Comparison of ENCODE assay signal across 21 mouse cellular contexts in genomic region chr12:71892996-71893605, GRCm38 (mm10).
DNase-seq lines count a peak whose midpoint lies in the region; ATAC-seq and TF ChIP-seq lines count a peak whose summit lies in the region.
"Had no signal": no experiment of that assay in that cellular context is flagged by ENCODE, and none has a peak within 500 bp of the region (broad histone marks: within the 10 kb centered on the region; RNA-seq: fewer than 3 reads in every experiment).

No protein-coding gene starts in this region.

- 50% methylated on average over 9 of the region's 9 CpGs for WGBS in liver, embryonic 11.5 days
- WGBS in liver, embryonic 12.5 days (ENCODE audit: insufficient replicate concordance) = 44% methylated on average over 9 of the region's 9 CpGs

- H3K4me3 ChIP-seq in gastrocnemius, adult 2 months = peak overlapping the region; percentile 27; the same call in 1 of the 2 replicates
- no peak overlapping the region for H3K4me3 ChIP-seq in liver, embryonic 11.5 days (ENCODE audit: low read depth, low read length)
- H3K4me3 ChIP-seq in liver, embryonic 12.5 days = no peak overlapping the region
- H3K4me3 ChIP-seq: embryonic facial prominence, embryonic 15.5 days; kidney, embryonic 15.5 days had no signal

- H3K9ac ChIP-seq in liver, embryonic 11.5 days (ENCODE audit: low read depth, low read length) = no peak overlapping the region
- H3K9ac ChIP-seq in liver, embryonic 12.5 days = no peak overlapping the region
- H3K9ac ChIP-seq: embryonic facial prominence, embryonic 15.5 days; kidney, embryonic 15.5 days; lung, embryonic 14.5 days had no signal

- intact Hi-C loops in gastrocnemius, adult 2 months (cut with DNase I) = no loop called here
- intact Hi-C loops in gastrocnemius, postnatal 14 days (cut with DNase I; ENCODE audit: low total_unique reads) = no loop called here

- no peak overlapping the region for H3K4me2 ChIP-seq in liver, embryonic 11.5 days
- no peak overlapping the region for H3K4me2 ChIP-seq in liver, embryonic 12.5 days
- H3K4me2 ChIP-seq: embryonic facial prominence, embryonic 15.5 days; heart, embryonic 11.5 days; kidney, embryonic 15.5 days; lung, embryonic 14.5 days; midbrain, embryonic 11.5 days had no signal

- TF ChIP-seq CTCF in gastrocnemius, adult 2 months (IDR thresholded peaks at IDR 0.05) = no peak

- no peaks in the 10 kb centered on the region for H3K27me3 ChIP-seq in liver, embryonic 11.5 days (replicated peaks; ENCODE audit: control insufficient read depth, insufficient read depth, low read length)
- no peaks in the 10 kb centered on the region for H3K27me3 ChIP-seq in liver, embryonic 12.5 days (replicated peaks)
- H3K27me3 ChIP-seq: embryonic facial prominence, embryonic 15.5 days; kidney, embryonic 15.5 days had no signal

- no peak for DNase-seq in gastrocnemius, adult 2 months
- DNase-seq in gastrocnemius, postnatal 14 days = no peak
- DNase-seq in liver, embryonic 11.5 days (ENCODE audit: low spot score) = no peak
- DNase-seq in liver = no peak
- DNase-seq in cerebellum, adult 18-20 months = no peak
- no peak for DNase-seq in frontal cortex, postnatal 25 days (ENCODE audit: low spot score in 2 of 2)
- DNase-seq: adrenal gland, postnatal 10 days; cerebellum, postnatal 10 days; gastrocnemius, postnatal 10 days; kidney, postnatal 4 days; lung, embryonic 14.5 days; lung, postnatal 4 days; thymus, postnatal 14 days had no signal

- 0 out of 2 replicates have a peak, but pooled peaks cover 2% of the 10 kb centered on the region for H3K36me3 ChIP-seq in liver, embryonic 11.5 days (ENCODE audit: control insufficient read depth, insufficient read depth, low read length)
- H3K36me3 ChIP-seq in liver, embryonic 12.5 days = peaks cover 38% of the 10 kb centered on the region
- H3K36me3 ChIP-seq: embryonic facial prominence, embryonic 15.5 days had no signal

- peaks cover 34% of the 10 kb centered on the region for H3K4me1 ChIP-seq in liver, embryonic 11.5 days (replicated peaks; ENCODE audit: control insufficient read depth, insufficient read depth, low read length)
- H3K4me1 ChIP-seq in liver, embryonic 12.5 days = peaks cover 67% of the 10 kb centered on the region

- ATAC-seq in liver, embryonic 11.5 days (replicated peaks; ENCODE audit: low FRiP score) = 0 out of 2 replicates have a peak, but pooled peaks have one; percentile 40
- ATAC-seq in liver, embryonic 12.5 days = peak; percentile 33; the same call in 1 of the 2 replicates
- ATAC-seq: activated CD4-positive, CD25-positive, alpha-beta regulatory T cell, adult 4 months; hindbrain, postnatal 0 days; intestine, postnatal 0 days had no signal

- H3K9me3 ChIP-seq in liver, embryonic 11.5 days (ENCODE audit: control insufficient read depth, low read length) = no peaks in the 10 kb centered on the region
- H3K9me3 ChIP-seq in liver, embryonic 12.5 days (replicated peaks) = no peaks in the 10 kb centered on the region
- H3K9me3 ChIP-seq: embryonic facial prominence, embryonic 15.5 days; kidney, embryonic 15.5 days had no signal

- H3K27ac ChIP-seq in gastrocnemius, adult 2 months = peak overlapping the region; percentile 62
- H3K27ac ChIP-seq in liver, embryonic 11.5 days (ENCODE audit: low read depth, low read length) = no peak overlapping the region
- peak overlapping the region; percentile 7; the same call in 1 of the 2 replicates for H3K27ac ChIP-seq in liver, embryonic 12.5 days
- H3K27ac ChIP-seq: embryonic facial prominence, embryonic 15.5 days; hindbrain, postnatal 0 days; kidney, embryonic 15.5 days had no signal
